Mouse (Mus musculus) left cerebral cortex, adult 2 months (tissue): ENCODE measurements around the gene Atoh8. TPM values are rescaled to one million over a fixed set of nuclear protein-coding genes. Genes with fewer than 3 reads are reported as not detected.

Experiments
- DNase-seq, 2 experiments: peaks; one replicate each; pipeline ENCODE4 v3.0.0; 2021 to 2022; ENCODE audit warnings: low spot score in 2 of 2, mixed read lengths in 1 of 2; ENCODE audit errors: extremely low spot score in 1 of 2
- H3K27ac ChIP-seq: fragments of 200-600 bp; 2 replicates; pipeline ENCODE4 v1.8.1; 2022
- H3K4me3 ChIP-seq: fragments of 200-600 bp; 2 replicates; pipeline ENCODE4 v1.8.1; 2022
- CTCF ChIP-seq: fragments of 200-600 bp; IDR thresholded peaks from 2 replicates; pipeline ENCODE4 v1.8.1; 2022; ENCODE audit warnings: antibody characterized with exemption, mild to moderate bottlenecking, moderate library complexity
- intact Hi-C: fragments of 180-260 bp; cut with DNase I; formaldehyde crosslinking; loops from one replicate; pipeline ENCODE4 v1.15.1; 2025
- long read RNA-seq, 2 experiments: library from polyadenylated mRNA; stranded (forward); transcript quantifications; one replicate each; pipeline ENCODE4 v2.0.0; 2021; ENCODE audit warnings: borderline mapping rate in 2 of 2
- total RNA-seq, 2 experiments: library from RNA; stranded (reverse); gene quantifications; 2 replicates each; pipeline ENCODE4 v1.2.3; 2021

Atoh8 gene
- total RNA-seq = 1 to 10 TPM; 1.5 to 1.9 TPM
- long read RNA-seq, experiment 1, transcript Atoh8-201 (3 exons, 2,355 nt) = major isoform, 6 of 6 reads
- long read RNA-seq, experiment 1, partial matches to known transcripts = 0 of 6 reads
- long read RNA-seq, experiment 1, other reads (novel, unspliced or antisense) = 0 of 6 reads
- long read RNA-seq, experiment 2, partial matches to known transcripts = 0 of 2 reads
- long read RNA-seq, experiment 2, other reads (novel, unspliced or antisense) = 0 of 2 reads

GRCm38 (mm10) chr6:72235098-72235806 is at the start of gene Atoh8:
Gene Atoh8, minus strand, starts transcription at chr6:72235577.
- 0 out of 2 replicates have a peak within 1 kb of the TSS, but pooled peaks have one; percentile 24 for H3K27ac ChIP-seq

GRCm38 (mm10) chr6:72283914-72284313 is 48.5 kb upstream of the Atoh8 start:
- TF ChIP-seq CTCF = peak; percentile 85
- no peak for DNase-seq
- no peak overlapping the region for H3K4me3 ChIP-seq
- intact Hi-C loops = no loop called here
- no peak overlapping the region for H3K27ac ChIP-seq

More at GRCm38 (mm10) chr6:72235098-72235806, at the start of gene Atoh8:
- TF ChIP-seq CTCF = no peak
- H3K4me3 ChIP-seq = peak within 1 kb of the TSS; percentile 56
- DNase-seq = peak; percentile 50 to 60
- intact Hi-C loops = no loop called here

GRCm38 (mm10) chr6:72280410-72280998 is 45.1 kb upstream of the Atoh8 start:
- intact Hi-C loops = no loop called here
- no peak for DNase-seq
- TF ChIP-seq CTCF = no peak
- Histone ChIP-seq H3K4me3 (no peak overlapping the region), H3K27ac (no peak overlapping the region)

GRCm38 (mm10) chr6:72279505-72279904 is 44.1 kb upstream of the Atoh8 start:
- TF ChIP-seq CTCF = no peak
- DNase-seq = no peak
- intact Hi-C loops = no loop called here
- Histone ChIP-seq H3K27ac (no peak overlapping the region), H3K4me3 (no peak overlapping the region)

- TF ChIP-seq CTCF = no peak
- DNase-seq = no peak
- Histone ChIP-seq H3K27ac (no peak overlapping the region), H3K4me3 (no peak overlapping the region)
- intact Hi-C loops = no loop called here
Observed at GRCm38 (mm10) chr6:72278835-72279234, 43.5 kb upstream of the Atoh8 start.

GRCm38 (mm10) chr6:72277508-72278166 is 42.3 kb upstream of the Atoh8 start:
- Histone ChIP-seq H3K4me3 (no peak overlapping the region), H3K27ac (peak overlapping the region; percentile 44; the same call in 1 of the 2 replicates)
- intact Hi-C loops = no loop called here
- TF ChIP-seq CTCF = no peak
- no peak for DNase-seq

GRCm38 (mm10) chr6:72276972-72277441 is 41.6 kb upstream of the Atoh8 start:
- no peak overlapping the region for H3K4me3 ChIP-seq
- no peak for TF ChIP-seq CTCF
- intact Hi-C loops = no loop called here
- peak overlapping the region; percentile 44; the same call in 1 of the 2 replicates for H3K27ac ChIP-seq
- no peak for DNase-seq

- intact Hi-C loops = no loop called here
- Histone ChIP-seq H3K27ac (no peak overlapping the region), H3K4me3 (no peak overlapping the region)
- peak; percentile 6; the same call in 1 of the 2 replicates for TF ChIP-seq CTCF
- no peak for DNase-seq
Observed at GRCm38 (mm10) chr6:72276141-72276540, 40.8 kb upstream of the Atoh8 start.

- intact Hi-C loops = no loop called here
- no peak overlapping the region for H3K27ac ChIP-seq
- no peak for TF ChIP-seq CTCF
- H3K4me3 ChIP-seq = no peak overlapping the region
- no peak for DNase-seq
Observed at GRCm38 (mm10) chr6:72275527-72275926, 40.1 kb upstream of the Atoh8 start.

GRCm38 (mm10) chr6:72273153-72273552 is 37.8 kb upstream of the Atoh8 start:
- H3K27ac ChIP-seq = no peak overlapping the region
- no peak overlapping the region for H3K4me3 ChIP-seq
- DNase-seq = no peak
- intact Hi-C loops = no loop called here
- no peak for TF ChIP-seq CTCF

- no peak for TF ChIP-seq CTCF
- no peak for DNase-seq
- intact Hi-C loops = no loop called here
Observed at GRCm38 (mm10) chr6:72272161-72272696, 36.9 kb upstream of the Atoh8 start.

More at GRCm38 (mm10) chr6:72272161-72272696, 36.9 kb upstream of the Atoh8 start:
- Histone ChIP-seq H3K27ac (no peak overlapping the region), H3K4me3 (no peak overlapping the region)
